Mouse (Mus musculus): ENCODE data around the gene Actl6a. TPM values are rescaled to one million over a fixed set of nuclear protein-coding genes. Genes with fewer than 3 reads are reported as not detected.
"Not testable (repeated sequence)": the region's sequence is repeated elsewhere in the genome, so short reads cannot be mapped to it uniquely, and the experiment has no call there.

Actl6a gene
- polyA plus RNA-seq, 1 experiment from 2014 or later, result 96.9 TPM

DNA sequence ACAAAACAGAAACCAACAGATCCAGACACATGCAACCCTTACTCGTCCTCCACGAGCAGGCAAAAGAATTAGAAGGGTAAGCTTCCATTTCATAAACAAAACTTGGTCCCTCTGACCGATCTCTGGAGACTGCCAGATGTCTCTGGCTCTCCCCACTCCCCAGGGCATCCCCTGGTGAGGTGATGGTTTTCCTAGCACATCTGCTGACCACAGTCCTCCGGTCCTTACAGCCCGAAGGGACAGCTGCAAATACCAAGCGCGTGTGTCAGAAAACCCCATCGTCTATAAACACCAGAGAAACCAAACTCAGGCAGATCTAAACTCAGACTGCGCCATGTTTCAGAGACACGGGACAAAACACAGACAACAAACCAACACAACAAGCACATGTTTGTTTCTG lies 1.5 kb upstream of the Actl6a start:
- H3K4me3 ChIP-seq (ENCODE audit: low read length); H3K4me2 ChIP-seq (ENCODE audit: low read depth, low read length); ATAC-seq (replicated peaks; ENCODE audit: extremely low read depth, insufficient read depth, low FRiP score); H3K27me3 ChIP-seq (ENCODE audit: control insufficient read depth, insufficient read depth, low read length); H3K9ac ChIP-seq (ENCODE audit: low read length); H3K27ac ChIP-seq (ENCODE audit: low read length); H3K36me3 ChIP-seq (ENCODE audit: control insufficient read depth, insufficient read depth); H3K4me1 ChIP-seq (ENCODE audit: control insufficient read depth, insufficient read depth, low read length); H3K9me3 ChIP-seq (replicated peaks; ENCODE audit: control insufficient read depth, low read length): not testable (repeated sequence)
- WGBS, result 81% methylated on average over 10 of the region's 10 CpGs

DNA sequence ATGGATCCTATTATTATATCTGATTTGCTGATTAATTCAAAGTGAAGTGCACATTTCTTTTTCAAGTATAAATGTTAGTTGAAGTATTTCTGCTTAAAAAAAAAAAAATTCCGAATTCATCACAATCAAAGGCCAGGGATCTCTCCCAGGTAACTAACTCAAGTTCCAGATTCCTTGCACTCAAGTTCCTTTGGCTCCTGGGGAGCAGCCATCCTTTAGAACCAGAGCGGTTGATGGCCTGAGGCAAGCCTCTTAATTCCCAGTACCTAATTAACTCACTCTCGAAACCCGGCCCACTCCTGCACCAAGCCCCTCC lies 1.9 kb downstream of the Actl6a start:
- Histone ChIP-seq H3K27me3 (ENCODE audit: control insufficient read depth, insufficient read depth, low read length) (no peaks in the 10 kb centered on the region), H3K27ac (ENCODE audit: low read length) (no peak overlapping the region), H3K4me3 (ENCODE audit: low read length) (peak overlapping the region; percentile 76), H3K9ac (ENCODE audit: low read length) (no peak overlapping the region), H3K36me3 (ENCODE audit: control insufficient read depth, insufficient read depth) (peaks cover 6% of the 10 kb centered on the region), H3K4me2 (ENCODE audit: low read depth, low read length) (peak overlapping the region; percentile 66), H3K4me1 (ENCODE audit: control insufficient read depth, insufficient read depth, low read length) (peaks cover 2% of the 10 kb centered on the region; the same call in 1 of the 2 replicates), H3K9me3 (replicated peaks; ENCODE audit: control insufficient read depth, low read length) (no peaks in the 10 kb centered on the region)
- no peak for ATAC-seq (replicated peaks; ENCODE audit: extremely low read depth, insufficient read depth, low FRiP score)
- 3% methylated on average over 4 of the region's 4 CpGs for WGBS

DNA sequence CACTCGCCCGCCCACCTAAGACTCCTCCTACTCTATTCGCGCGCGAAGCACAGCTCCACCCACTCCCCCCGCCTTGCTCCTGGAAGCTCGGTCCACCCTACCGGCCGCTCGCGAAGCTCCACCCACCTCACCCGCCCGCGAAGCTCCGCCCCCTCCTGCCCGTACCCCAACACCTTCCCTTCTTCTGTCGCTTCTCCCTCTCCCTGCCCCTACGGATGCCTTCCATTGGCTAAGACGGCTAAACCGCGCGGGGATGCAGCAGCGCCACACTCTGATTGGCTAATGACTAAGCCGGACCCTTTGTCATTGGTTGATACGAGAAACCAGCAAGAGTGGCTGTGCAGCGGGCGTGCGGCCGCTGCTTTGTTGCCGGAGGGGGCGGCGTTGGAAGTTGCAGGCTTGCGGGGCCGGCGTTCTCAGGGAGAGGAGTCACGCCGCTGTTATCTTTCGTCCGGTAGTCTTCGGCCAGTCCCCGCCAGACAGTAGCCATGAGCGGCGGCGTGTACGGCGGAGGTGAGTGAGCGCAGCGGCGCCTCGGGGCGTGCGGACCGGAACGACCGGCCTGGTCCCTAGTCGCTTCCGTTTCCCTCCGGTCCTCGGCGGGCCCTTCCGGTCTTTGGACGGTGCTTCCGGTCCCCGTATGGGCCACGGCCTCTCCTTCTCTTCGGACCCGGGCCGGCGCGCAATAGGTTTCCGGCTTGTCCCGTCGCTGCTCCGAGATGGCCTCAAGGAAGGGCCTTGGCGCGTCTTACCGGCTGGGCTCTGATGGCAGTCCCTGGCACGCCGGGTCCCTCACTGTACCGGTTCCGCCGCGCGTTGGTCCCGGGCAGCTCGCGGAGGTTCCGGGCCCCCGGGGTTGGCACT lies 2.5 kb downstream of the Actl6a start:
- Histone ChIP-seq H3K27me3 (ENCODE audit: control insufficient read depth, insufficient read depth, low read length) (no peaks in the 10 kb centered on the region), H3K27ac (ENCODE audit: low read length) (peak overlapping the region; percentile 75), H3K36me3 (ENCODE audit: control insufficient read depth, insufficient read depth) (peaks cover 10% of the 10 kb centered on the region), H3K9ac (ENCODE audit: low read length) (peak overlapping the region; percentile 85), H3K4me3 (ENCODE audit: low read length) (peak overlapping the region; percentile 76), H3K4me1 (ENCODE audit: control insufficient read depth, insufficient read depth, low read length) (peaks cover 2% of the 10 kb centered on the region; the same call in 1 of the 2 replicates), H3K9me3 (replicated peaks; ENCODE audit: control insufficient read depth, low read length) (no peaks in the 10 kb centered on the region), H3K4me2 (ENCODE audit: low read depth, low read length) (peak overlapping the region; percentile 66)
- under 1% methylated on average over 90 of the region's 90 CpGs for WGBS
- ATAC-seq (replicated peaks; ENCODE audit: extremely low read depth, insufficient read depth, low FRiP score), result peak; percentile 99

DNA sequence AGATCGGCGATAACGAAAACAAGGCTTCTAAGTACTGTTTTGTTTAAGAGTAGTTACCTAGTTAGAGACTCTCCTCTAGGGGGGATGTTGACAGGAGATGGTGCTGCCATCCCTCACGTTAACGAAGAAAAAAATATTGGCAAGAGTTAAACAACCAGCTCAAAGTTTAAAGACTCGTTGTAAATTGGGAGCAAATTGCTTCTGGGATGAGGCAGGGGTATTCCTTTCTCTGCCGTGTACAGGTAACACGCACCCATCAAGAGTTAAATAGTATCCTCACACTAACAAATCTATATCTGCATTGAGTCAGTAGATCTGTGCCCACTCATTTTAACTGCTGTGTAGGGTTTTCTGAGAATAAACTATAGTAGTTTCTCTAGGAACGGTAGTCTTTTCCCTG lies 3.3 kb downstream of the Actl6a start:
- H3K36me3 ChIP-seq (ENCODE audit: control insufficient read depth, insufficient read depth), result peaks cover 14% of the 10 kb centered on the region
- no peaks in the 10 kb centered on the region for H3K27me3 ChIP-seq (ENCODE audit: control insufficient read depth, insufficient read depth, low read length)
- H3K4me1 ChIP-seq (ENCODE audit: control insufficient read depth, insufficient read depth, low read length), result peaks cover 2% of the 10 kb centered on the region; the same call in 1 of the 2 replicates
- peak overlapping the region; percentile 62 for H3K4me2 ChIP-seq (ENCODE audit: low read depth, low read length)
- peak overlapping the region; percentile 85 for H3K9ac ChIP-seq (ENCODE audit: low read length)
- peak overlapping the region; percentile 75; the same call in 1 of the 2 replicates for H3K27ac ChIP-seq (ENCODE audit: low read length)
- 5% methylated on average over 9 of the region's 9 CpGs for WGBS
- no peak for ATAC-seq (replicated peaks; ENCODE audit: extremely low read depth, insufficient read depth, low FRiP score)
- no peaks in the 10 kb centered on the region for H3K9me3 ChIP-seq (replicated peaks; ENCODE audit: control insufficient read depth, low read length)
- H3K4me3 ChIP-seq (ENCODE audit: low read length), result peak overlapping the region; percentile 76

DNA sequence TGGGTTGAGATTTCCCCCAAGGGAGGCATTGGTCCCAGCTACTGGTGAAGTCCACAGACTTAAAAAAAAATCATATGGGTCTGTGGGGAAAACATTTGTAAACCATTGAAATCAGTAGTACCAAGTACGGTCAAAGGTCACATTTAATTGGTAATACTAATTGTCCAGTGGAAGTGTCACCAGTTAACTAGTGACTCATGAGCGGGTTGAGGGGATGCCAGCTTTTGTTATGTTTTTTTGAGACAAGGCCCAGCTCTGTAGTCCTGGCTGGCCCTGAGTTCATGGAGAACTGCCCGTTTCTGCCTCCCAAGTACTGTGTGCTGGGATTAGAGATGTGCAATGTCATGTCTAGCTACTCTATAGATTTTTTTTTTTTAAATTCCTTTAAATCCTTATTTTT lies 7.6 kb downstream of the Actl6a start:
- WGBS, result 88% methylated on average over 3 of the region's 3 CpGs
- no peak for ATAC-seq (replicated peaks; ENCODE audit: extremely low read depth, insufficient read depth, low FRiP score)

DNA sequence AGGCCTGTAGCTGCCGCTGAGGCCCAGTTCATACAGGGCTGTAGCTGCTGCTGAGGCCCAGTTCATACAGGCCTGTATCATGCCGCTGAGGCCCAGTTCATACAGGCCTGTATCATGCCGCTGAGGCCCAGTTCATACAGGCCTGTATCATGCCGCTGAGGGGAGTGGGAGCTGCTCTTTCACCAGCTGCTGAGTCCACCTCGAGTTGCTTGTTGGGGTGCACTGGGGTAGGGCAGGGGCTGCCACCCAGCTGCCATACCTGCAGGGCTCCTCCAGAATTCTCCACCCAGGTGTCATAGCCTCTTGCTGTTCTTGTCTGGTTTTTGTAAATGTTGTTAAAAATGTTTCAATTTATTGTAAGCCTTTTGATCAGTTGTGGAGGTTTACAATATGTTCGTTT lies 11.3 kb downstream of the Actl6a start:
- H3K9ac ChIP-seq (ENCODE audit: low read length); H3K27me3 ChIP-seq (ENCODE audit: control insufficient read depth, insufficient read depth, low read length); H3K4me2 ChIP-seq (ENCODE audit: low read depth, low read length); H3K27ac ChIP-seq (ENCODE audit: low read length); H3K4me1 ChIP-seq (ENCODE audit: control insufficient read depth, insufficient read depth, low read length); ATAC-seq (replicated peaks; ENCODE audit: extremely low read depth, insufficient read depth, low FRiP score); H3K9me3 ChIP-seq (replicated peaks; ENCODE audit: control insufficient read depth, low read length); H3K4me3 ChIP-seq (ENCODE audit: low read length): not testable (repeated sequence)
- WGBS, result 90% methylated on average over 6 of the region's 6 CpGs
- peaks cover 60% of the 10 kb centered on the region for H3K36me3 ChIP-seq (ENCODE audit: control insufficient read depth, insufficient read depth)

More for the DNA sequence above, 7.6 kb downstream of the Actl6a start:
- no peaks in the 10 kb centered on the region for H3K27me3 ChIP-seq (ENCODE audit: control insufficient read depth, insufficient read depth, low read length)
- H3K4me1 ChIP-seq (ENCODE audit: control insufficient read depth, insufficient read depth, low read length), result peaks cover 2% of the 10 kb centered on the region; the same call in 1 of the 2 replicates
- no peak overlapping the region for H3K4me3 ChIP-seq (ENCODE audit: low read length)
- no peaks in the 10 kb centered on the region for H3K9me3 ChIP-seq (replicated peaks; ENCODE audit: control insufficient read depth, low read length)
- no peak overlapping the region for H3K4me2 ChIP-seq (ENCODE audit: low read depth, low read length)
- no peak overlapping the region for H3K27ac ChIP-seq (ENCODE audit: low read length)
- H3K36me3 ChIP-seq (ENCODE audit: control insufficient read depth, insufficient read depth), result peaks cover 38% of the 10 kb centered on the region
- H3K9ac ChIP-seq (ENCODE audit: low read length), result no peak overlapping the region

DNA sequence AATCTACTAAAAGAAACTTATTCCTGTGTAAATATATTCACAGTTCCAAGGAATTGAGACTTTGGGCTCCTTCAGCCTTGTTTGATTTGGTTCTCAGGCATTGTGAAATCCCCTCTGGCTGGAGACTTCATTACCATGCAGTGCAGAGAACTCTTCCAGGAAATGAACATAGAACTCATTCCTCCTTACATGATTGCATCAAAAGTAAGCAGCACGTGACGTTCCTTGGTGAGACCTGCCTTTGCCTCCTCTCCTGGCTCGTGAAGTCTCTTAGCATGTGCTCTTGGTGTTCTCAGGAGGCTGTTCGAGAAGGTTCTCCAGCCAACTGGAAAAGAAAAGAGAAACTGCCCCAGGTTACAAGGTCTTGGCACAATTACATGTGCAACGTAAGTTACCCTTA lies 12.2 kb downstream of the Actl6a start:
- no peak overlapping the region for H3K27ac ChIP-seq (ENCODE audit: low read length)
- ATAC-seq (replicated peaks; ENCODE audit: extremely low read depth, insufficient read depth, low FRiP score), result no peak
- peaks cover 63% of the 10 kb centered on the region for H3K36me3 ChIP-seq (ENCODE audit: control insufficient read depth, insufficient read depth)
- no peak overlapping the region for H3K4me3 ChIP-seq (ENCODE audit: low read length)
- no peak overlapping the region for H3K4me2 ChIP-seq (ENCODE audit: low read depth, low read length)
- no peak overlapping the region for H3K9ac ChIP-seq (ENCODE audit: low read length)
- H3K4me1 ChIP-seq (ENCODE audit: control insufficient read depth, insufficient read depth, low read length), result no peaks in the 10 kb centered on the region
- WGBS, result 95% methylated on average over 5 of the region's 5 CpGs
- H3K9me3 ChIP-seq (replicated peaks; ENCODE audit: control insufficient read depth, low read length), result peaks cover under 1% of the 10 kb centered on the region; the same call in 1 of the 2 replicates
- no peaks in the 10 kb centered on the region for H3K27me3 ChIP-seq (ENCODE audit: control insufficient read depth, insufficient read depth, low read length)

DNA sequence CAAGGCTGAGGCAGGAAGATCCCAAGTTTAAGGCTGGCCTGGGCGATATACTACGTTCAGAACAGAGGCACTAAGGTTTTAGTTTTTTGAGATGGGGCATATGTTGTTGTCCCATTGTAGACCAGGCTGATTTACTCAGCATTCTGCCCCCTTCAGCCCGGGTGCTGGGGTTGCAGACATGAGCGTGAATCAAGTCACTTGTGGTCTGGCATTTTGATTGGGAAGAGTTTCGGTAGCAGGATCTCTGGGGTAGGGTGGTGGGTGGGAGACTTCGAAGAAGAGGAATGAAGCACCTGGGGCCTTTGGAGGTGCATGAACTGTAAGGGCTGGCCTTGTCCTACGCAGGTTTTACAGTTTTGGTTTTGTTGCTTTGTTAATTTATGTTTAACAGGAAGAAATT lies 18.1 kb downstream of the Actl6a start:
- no peak overlapping the region for H3K4me3 ChIP-seq (ENCODE audit: low read length)
- 95% methylated on average over 7 of the region's 7 CpGs for WGBS
- H3K9ac ChIP-seq (ENCODE audit: low read length), result no peak overlapping the region
- H3K4me1 ChIP-seq (ENCODE audit: control insufficient read depth, insufficient read depth, low read length), result no peaks in the 10 kb centered on the region
- no peak overlapping the region for H3K4me2 ChIP-seq (ENCODE audit: low read depth, low read length)
- peaks cover 4% of the 10 kb centered on the region; the same call in 1 of the 2 replicates for H3K9me3 ChIP-seq (replicated peaks; ENCODE audit: control insufficient read depth, low read length)
- H3K27ac ChIP-seq (ENCODE audit: low read length), result no peak overlapping the region
- no peaks in the 10 kb centered on the region for H3K27me3 ChIP-seq (ENCODE audit: control insufficient read depth, insufficient read depth, low read length)
- ATAC-seq (replicated peaks; ENCODE audit: extremely low read depth, insufficient read depth, low FRiP score), result no peak
- peaks cover 74% of the 10 kb centered on the region for H3K36me3 ChIP-seq (ENCODE audit: control insufficient read depth, insufficient read depth)

DNA sequence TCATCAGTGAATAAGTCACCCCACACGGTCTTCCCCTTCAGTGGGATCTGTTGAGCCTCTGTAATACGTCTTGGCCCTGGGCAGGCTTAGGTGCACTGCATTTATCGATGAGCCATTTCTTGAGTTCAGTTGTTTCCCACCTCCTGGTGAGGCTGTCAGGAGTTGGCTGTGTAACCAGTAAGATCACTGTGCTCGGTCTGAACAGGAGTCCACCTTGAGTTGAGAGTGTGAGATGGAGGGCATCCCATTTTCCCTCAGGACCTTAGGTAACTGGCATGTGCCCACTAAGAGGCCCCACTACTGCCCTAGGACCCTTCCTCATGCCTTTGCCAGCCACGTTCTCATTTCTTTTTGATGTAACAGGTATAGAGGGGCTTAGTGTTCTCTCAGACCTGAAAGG lies 19.9 kb downstream of the Actl6a start:
- Histone ChIP-seq H3K9me3 (replicated peaks; ENCODE audit: control insufficient read depth, low read length) (peaks cover 4% of the 10 kb centered on the region; the same call in 1 of the 2 replicates), H3K4me1 (ENCODE audit: control insufficient read depth, insufficient read depth, low read length) (no peaks in the 10 kb centered on the region), H3K4me3 (ENCODE audit: low read length) (no peak overlapping the region), H3K4me2 (ENCODE audit: low read depth, low read length) (no peak overlapping the region), H3K27me3 (ENCODE audit: control insufficient read depth, insufficient read depth, low read length) (no peaks in the 10 kb centered on the region), H3K9ac (ENCODE audit: low read length) (no peak overlapping the region), H3K27ac (ENCODE audit: low read length) (no peak overlapping the region), H3K36me3 (ENCODE audit: control insufficient read depth, insufficient read depth) (peaks cover 79% of the 10 kb centered on the region)
- 85% methylated on average over 5 of the region's 5 CpGs for WGBS
- no peak for ATAC-seq (replicated peaks; ENCODE audit: extremely low read depth, insufficient read depth, low FRiP score)
